Mouse (Mus musculus): ENCODE measurements around the gene Pbxip1.

DNA sequence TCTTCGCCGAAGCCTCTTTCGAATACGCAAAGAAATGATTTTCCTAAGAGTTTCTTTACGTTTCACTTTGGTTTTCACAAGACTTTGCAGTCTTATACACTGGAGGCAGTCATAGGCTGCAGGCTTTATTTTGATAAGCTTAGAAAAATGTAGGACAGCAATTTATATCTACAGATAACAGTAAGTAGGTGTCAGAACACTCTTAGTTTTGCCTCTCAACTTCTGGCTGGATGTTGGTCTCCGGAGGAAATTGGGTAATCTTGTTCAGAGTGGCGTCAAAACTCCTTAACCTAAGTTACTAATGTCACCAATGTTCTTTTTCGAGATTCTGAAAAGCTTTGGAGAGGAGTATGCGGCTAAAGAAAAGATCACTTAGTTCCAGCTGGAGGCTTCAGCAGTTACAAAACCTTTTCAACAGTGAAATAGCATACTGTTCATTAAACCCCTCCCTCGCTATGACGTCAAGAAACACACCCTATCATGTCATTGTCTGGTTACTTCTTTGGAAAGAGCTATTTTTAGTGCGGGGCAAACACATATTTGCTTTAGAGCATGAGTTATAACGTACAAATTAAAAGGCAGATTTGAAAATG, 22.0 kb downstream of the Pbxip1 start:
- no peak for TF ChIP-seq HCFC1 (IDR thresholded peaks at IDR 0.05; ENCODE audit: borderline replicate concordance, insufficient read depth, low read length)
- no peak for TF ChIP-seq MAFK (IDR thresholded peaks at IDR 0.05; ENCODE audit: insufficient read depth, low read depth, low read length)
- no peak for TF ChIP-seq CHD2 (IDR thresholded peaks at IDR 0.05; ENCODE audit: low read depth, low read length)
- TF ChIP-seq ZNF384 (IDR thresholded peaks at IDR 0.05; ENCODE audit: low read depth, low read length) = no peak
- no peak for TF ChIP-seq ZC3H11A (IDR thresholded peaks at IDR 0.05; ENCODE audit: borderline replicate concordance, low read depth, low read length)

All from ES-E14 (cell line).